Mouse (Mus musculus) thymus, postnatal 14 days (tissue): ENCODE data around the gene Gm28897.
"Not testable (repeated sequence)": the region's sequence is repeated elsewhere in the genome, so short reads cannot be mapped to it uniquely, and the experiment has no call there.

Source experiments
- DNase-seq: peaks from one replicate; pipeline ENCODE4 v3.0.0; 2021

The Gm28897 gene

GRCm38 (mm10) chrY:80926695-80927094 is at the start of gene Gm28897:
TSS of gene Gm28897 (plus strand) at chrY:80926995.
- DNase-seq = not testable (repeated sequence)
